Mouse (Mus musculus) heart, embryonic 16.5 days (tissue): Measurements from ENCODE around the gene Carhsp1. TPM values are rescaled to one million over a fixed set of nuclear protein-coding genes. Genes with fewer than 3 reads are reported as not detected.
A peak's percentile ranks its signal among the peaks of the same experiment; 100 is the strongest.

Experiments used
- ATAC-seq: fragments of 200-750 bp; cut with Nextera tagmentation; replicated peaks from 2 replicates; pipeline ENCODE4 v1.8.0; 2017; ENCODE audit warnings: moderate number of reproducible peaks; ENCODE audit not compliant: insufficient read depth, low FRiP score; ENCODE audit errors: extremely low read depth
- H3K27ac ChIP-seq: fragments of 300-500 bp; sonication (generic); 2 replicates; pipeline ENCODE4 v1.5.1; 2014; ENCODE audit warnings: mild to moderate bottlenecking, low read length, control low read depth, moderate library complexity
- H3K27me3 ChIP-seq: fragments of 300-500 bp; sonication (generic); 2 replicates; pipeline ENCODE4 v1.6.1; 2014; ENCODE audit warnings: low read length, mixed read lengths; ENCODE audit not compliant: control insufficient read depth, insufficient read depth
- H3K36me3 ChIP-seq: fragments of 300-500 bp; sonication (generic); 2 replicates; pipeline ENCODE4 v1.6.1; 2014; ENCODE audit not compliant: control insufficient read depth, insufficient read depth
- H3K4me1 ChIP-seq: fragments of 300-500 bp; sonication (generic); 2 replicates; pipeline ENCODE4 v1.6.1; 2014; ENCODE audit warnings: low read length, mixed read lengths; ENCODE audit not compliant: control insufficient read depth, insufficient read depth
- H3K4me2 ChIP-seq: fragments of 300-500 bp; sonication (generic); 2 replicates; pipeline ENCODE4 v1.6.1; 2014; ENCODE audit warnings: low read depth, mild to moderate bottlenecking, control low read depth, low read length
- H3K4me3 ChIP-seq: fragments of 300-500 bp; sonication (generic); 2 replicates; pipeline ENCODE4 v1.5.1; 2014; ENCODE audit warnings: mild to moderate bottlenecking, control low read depth, low read length
- H3K9ac ChIP-seq: fragments of 300-500 bp; sonication (generic); 2 replicates; pipeline ENCODE4 v1.6.1; 2014; ENCODE audit warnings: low read length, control low read depth
- H3K9me3 ChIP-seq: fragments of 300-500 bp; sonication (generic); replicated peaks from 2 replicates; pipeline ENCODE4 v1.6.1; 2016; ENCODE audit warnings: low read length; ENCODE audit not compliant: control insufficient read depth
- WGBS: fragments of 180-500 bp; shearing (Covaris S2); extraction: QIAGEN DNeasy Blood & Tissue Kit; methylation state at CpG from one replicate; pipeline ENCODE4 v1.1.7; 2014; 5-methylcytosine and 5-hydroxymethylcytosine counted together
- polyA plus RNA-seq: library from polyadenylated mRNA; unstranded; fragments of >200 nt; fragmentation: Nextera tagmentation; extraction: Ambion mirVana; gene quantifications from 2 replicates; pipeline ENCODE4 v1.2.1, GENCODE M21; 2015

Carhsp1 gene
- polyA plus RNA-seq: 75.4 and 79.0 TPM in 2 replicates

DNA sequence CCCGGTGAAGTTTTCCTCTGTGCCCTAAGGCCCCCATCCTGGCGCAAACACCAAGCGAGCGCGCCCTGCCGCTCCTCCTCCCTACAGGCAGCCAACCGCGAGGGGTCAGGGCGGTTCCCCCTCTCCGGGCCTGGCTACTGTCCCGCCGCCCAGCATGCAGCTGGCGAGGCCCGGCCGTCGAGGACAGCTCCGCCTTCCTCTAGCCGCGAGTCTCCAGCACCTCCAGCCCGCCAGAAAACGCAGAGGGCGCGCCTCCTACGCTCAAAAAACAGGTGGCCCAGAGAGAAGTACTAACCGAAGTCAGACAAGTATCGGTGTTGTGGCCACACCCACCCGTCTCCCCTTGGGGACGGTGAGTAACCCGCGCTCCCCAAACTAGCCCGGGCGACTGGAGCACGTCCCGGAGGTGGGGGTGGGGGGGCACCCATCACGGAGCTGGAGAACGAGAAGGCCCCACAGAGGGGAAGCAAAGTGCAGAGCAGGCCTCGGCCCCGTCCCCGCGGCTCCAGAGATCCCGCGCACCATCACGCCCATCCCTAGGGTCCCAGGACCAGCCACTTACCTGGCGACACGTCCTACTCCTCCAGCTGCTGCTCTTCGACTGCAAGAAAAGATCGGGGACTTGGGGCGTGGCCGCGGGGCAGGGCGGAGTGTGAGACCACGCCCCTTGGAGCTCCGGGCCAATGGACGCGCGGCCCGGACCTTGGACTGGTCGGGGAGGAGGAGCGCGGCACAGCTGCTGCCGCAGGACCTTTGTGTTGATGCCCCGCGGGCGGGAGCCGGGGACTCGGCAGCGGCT lies at the start of gene Carhsp1:
Carhsp1 (minus strand) TSS at position 605 of the 799 bp plus-strand sequence.
- ATAC-seq: peak; percentile 94
- peaks cover 44% of the 10 kb centered on the region for H3K4me1 ChIP-seq

DNA sequence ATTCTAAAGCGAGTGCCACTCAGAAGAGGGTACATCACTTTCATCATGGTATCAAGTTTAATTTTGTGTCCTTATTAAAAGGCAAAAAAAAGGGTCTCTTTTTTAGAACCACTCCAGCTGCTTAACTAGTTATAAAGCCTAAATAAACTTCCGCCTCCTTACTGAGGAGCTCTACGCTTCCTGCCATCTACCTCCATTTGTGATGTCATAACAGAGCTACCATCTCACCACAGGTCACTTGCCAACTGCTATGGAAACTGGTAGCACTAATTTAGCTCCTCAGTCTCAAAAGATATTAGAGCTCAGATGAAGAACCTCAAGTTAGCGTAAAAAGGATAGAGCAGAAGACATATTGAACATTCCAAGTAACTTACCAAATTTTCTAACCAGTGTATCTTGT lies 48.5 kb upstream of the Carhsp1 start:
- ATAC-seq: no peak
- Histone ChIP-seq H3K4me3 (no peak overlapping the region), H3K27ac (no peak overlapping the region), H3K9me3 (no peaks in the 10 kb centered on the region), H3K9ac (no peak overlapping the region), H3K4me1 (peaks cover 14% of the 10 kb centered on the region), H3K4me2 (no peak overlapping the region), H3K36me3 (peaks cover 9% of the 10 kb centered on the region), H3K27me3 (no peaks in the 10 kb centered on the region)
- WGBS: 88% methylated on average over 4 of the region's 4 CpGs

More for the DNA sequence above, at the start of gene Carhsp1:
- no peaks in the 10 kb centered on the region for H3K9me3 ChIP-seq
- under 1% methylated on average over 67 of the region's 67 CpGs for WGBS
- H3K27me3 ChIP-seq: no peaks in the 10 kb centered on the region
- peak within 1 kb of the TSS; percentile 94 for H3K4me2 ChIP-seq
- H3K9ac ChIP-seq: peak within 1 kb of the TSS; percentile 82
- H3K4me3 ChIP-seq: peak within 1 kb of the TSS; percentile 86
- H3K27ac ChIP-seq: peak within 1 kb of the TSS; percentile 88
- no peaks in the 10 kb centered on the region for H3K36me3 ChIP-seq

GRCm38 (mm10) chr16:8717744-8718143 lies 45.8 kb upstream of the Carhsp1 start:
- Histone ChIP-seq H3K4me1 (peaks cover 15% of the 10 kb centered on the region), H3K27ac (no peak overlapping the region), H3K9ac (no peak overlapping the region), H3K4me2 (no peak overlapping the region), H3K36me3 (peaks cover 12% of the 10 kb centered on the region), H3K9me3 (no peaks in the 10 kb centered on the region), H3K27me3 (no peaks in the 10 kb centered on the region), H3K4me3 (no peak overlapping the region)
- ATAC-seq: no peak
- WGBS: 90% methylated on average over 10 of the region's 10 CpGs

- no peak for ATAC-seq
- 62% methylated on average over 6 of the region's 6 CpGs for WGBS
- no peak overlapping the region for H3K9ac ChIP-seq
- no peak overlapping the region for H3K4me3 ChIP-seq
- H3K4me2 ChIP-seq: no peak overlapping the region
- H3K9me3 ChIP-seq: no peaks in the 10 kb centered on the region
- no peaks in the 10 kb centered on the region for H3K27me3 ChIP-seq
- H3K36me3 ChIP-seq: peaks cover 21% of the 10 kb centered on the region
- peaks cover 15% of the 10 kb centered on the region for H3K4me1 ChIP-seq
- H3K27ac ChIP-seq: no peak overlapping the region
These were observed 44.3 kb upstream of the Carhsp1 start for GRCm38 (mm10) chr16:8716300-8716699.

DNA sequence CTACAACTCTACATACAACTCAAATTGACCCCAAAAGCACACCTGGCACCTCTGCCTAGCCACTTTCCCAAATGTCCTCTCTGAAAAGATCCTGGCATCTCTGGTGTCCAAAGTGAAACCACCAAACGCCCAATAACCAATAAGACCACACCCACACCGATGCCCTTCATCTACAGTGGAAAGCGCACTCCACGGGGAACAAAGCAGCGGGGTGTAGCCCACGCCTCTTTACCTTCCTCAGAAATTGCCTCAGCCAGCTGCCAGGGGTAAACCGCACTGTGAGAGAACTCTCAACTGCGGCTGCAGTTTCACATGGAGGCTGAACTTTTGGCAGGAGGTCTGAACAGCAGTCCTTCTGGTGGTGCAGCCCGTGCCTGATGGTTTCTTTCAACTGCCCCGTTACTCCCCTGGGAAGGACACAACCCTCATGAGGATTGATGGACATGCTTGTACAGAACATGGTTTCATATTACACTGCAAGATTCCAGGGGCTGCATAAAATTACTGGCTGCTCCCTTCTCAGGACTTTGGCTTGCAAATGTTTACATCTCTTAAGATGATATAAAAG lies 43.6 kb upstream of the Carhsp1 start:
- H3K4me3 ChIP-seq: no peak overlapping the region
- 72% methylated on average over 10 of the region's 10 CpGs for WGBS
- no peak overlapping the region for H3K27ac ChIP-seq
- no peaks in the 10 kb centered on the region for H3K9me3 ChIP-seq
- ATAC-seq: no peak
- peaks cover 21% of the 10 kb centered on the region for H3K36me3 ChIP-seq
- H3K4me1 ChIP-seq: peaks cover 15% of the 10 kb centered on the region
- H3K9ac ChIP-seq: no peak overlapping the region
- H3K27me3 ChIP-seq: no peaks in the 10 kb centered on the region
- H3K4me2 ChIP-seq: no peak overlapping the region

DNA sequence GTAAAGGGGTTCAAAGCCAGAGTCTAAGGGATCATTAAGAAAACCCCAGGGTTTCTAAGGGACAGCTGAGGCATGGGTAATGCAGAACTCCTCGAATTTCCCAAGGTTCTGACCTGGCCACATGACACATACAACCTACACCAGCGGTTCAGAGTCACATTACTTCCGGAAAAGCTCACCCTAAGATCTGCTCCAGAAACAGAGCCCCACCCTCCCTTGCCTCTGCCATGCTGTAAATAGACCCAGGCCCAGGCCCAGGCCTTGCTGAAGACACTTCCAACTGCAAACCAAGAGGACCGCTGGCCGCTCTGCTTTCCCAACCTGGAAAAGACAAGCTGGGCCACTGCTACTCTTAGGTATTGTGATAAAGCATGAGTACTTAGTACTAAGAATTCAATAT lies 42.9 kb upstream of the Carhsp1 start:
- 86% methylated on average over 5 of the region's 5 CpGs for WGBS
- ATAC-seq: no peak
- Histone ChIP-seq H3K4me3 (no peak overlapping the region), H3K4me1 (peaks cover 15% of the 10 kb centered on the region), H3K27me3 (no peaks in the 10 kb centered on the region), H3K27ac (no peak overlapping the region), H3K9ac (no peak overlapping the region), H3K9me3 (no peaks in the 10 kb centered on the region), H3K36me3 (peaks cover 26% of the 10 kb centered on the region), H3K4me2 (no peak overlapping the region)

DNA sequence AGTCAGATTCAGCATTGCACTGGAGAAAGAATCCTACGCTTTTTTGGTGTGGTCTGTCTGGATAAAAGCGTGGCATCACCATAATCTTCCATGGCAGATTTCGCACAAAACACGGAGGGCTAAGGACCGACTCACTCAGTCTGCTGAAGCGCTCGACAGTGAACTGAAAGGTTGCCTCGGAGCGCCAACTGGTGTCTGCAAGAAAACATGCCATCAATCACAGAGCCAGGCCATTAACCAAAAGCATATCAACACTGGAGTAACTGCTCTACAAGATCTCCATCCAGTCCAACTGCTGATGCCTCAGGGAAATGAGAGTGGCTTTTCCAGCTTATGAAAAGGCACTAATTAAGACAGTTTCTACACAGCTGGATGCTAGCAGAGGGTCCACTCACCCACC lies 40.0 kb upstream of the Carhsp1 start:
- no peak overlapping the region for H3K27ac ChIP-seq
- H3K9ac ChIP-seq: no peak overlapping the region
- no peak overlapping the region for H3K4me2 ChIP-seq
- ATAC-seq: no peak
- peaks cover 8% of the 10 kb centered on the region; the same call in 1 of the 2 replicates for H3K4me1 ChIP-seq
- no peak overlapping the region for H3K4me3 ChIP-seq
- WGBS: 87% methylated on average over 9 of the region's 9 CpGs
- H3K36me3 ChIP-seq: peaks cover 47% of the 10 kb centered on the region
- H3K9me3 ChIP-seq: no peaks in the 10 kb centered on the region
- H3K27me3 ChIP-seq: no peaks in the 10 kb centered on the region

GRCm38 (mm10) chr16:8700586-8700985 lies 28.6 kb upstream of the Carhsp1 start:
- Histone ChIP-seq H3K27ac (no peak overlapping the region), H3K27me3 (no peaks in the 10 kb centered on the region), H3K4me2 (no peak overlapping the region), H3K4me3 (no peak overlapping the region), H3K36me3 (peaks cover 70% of the 10 kb centered on the region), H3K9me3 (no peaks in the 10 kb centered on the region), H3K9ac (no peak overlapping the region), H3K4me1 (no peaks in the 10 kb centered on the region)
- ATAC-seq: no peak
- 77% methylated on average over 3 of the region's 3 CpGs for WGBS

DNA sequence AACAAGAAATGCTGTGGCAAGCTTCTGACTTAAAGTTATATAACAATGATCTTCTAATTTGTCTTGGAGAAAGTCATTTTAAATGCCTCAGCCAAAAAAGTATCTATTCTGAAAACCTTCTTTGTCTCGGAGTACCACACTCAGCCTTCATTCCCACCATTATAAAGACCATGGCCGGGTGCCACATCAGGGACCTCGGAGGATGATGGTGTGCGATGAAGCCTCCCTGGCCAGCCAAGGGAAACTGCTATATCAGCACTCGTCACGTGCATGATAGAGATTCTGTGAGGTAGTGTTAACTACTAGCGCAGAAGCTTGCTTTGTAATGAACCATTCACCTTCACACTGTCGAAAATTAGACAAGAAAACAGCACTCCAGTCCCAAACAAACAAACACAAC lies 27.6 kb upstream of the Carhsp1 start:
- Histone ChIP-seq H3K36me3 (peaks cover 74% of the 10 kb centered on the region), H3K27me3 (no peaks in the 10 kb centered on the region), H3K27ac (no peak overlapping the region), H3K9me3 (no peaks in the 10 kb centered on the region), H3K9ac (no peak overlapping the region), H3K4me2 (no peak overlapping the region), H3K4me1 (no peaks in the 10 kb centered on the region), H3K4me3 (no peak overlapping the region)
- WGBS: 79% methylated on average over 8 of the region's 8 CpGs
- no peak for ATAC-seq
